Mouse (Mus musculus): ENCODE data around the gene Nlrp9a. TPM values are rescaled to one million over a fixed set of nuclear protein-coding genes. Genes with fewer than 3 reads are reported as not detected.

Gene Nlrp9a
- not detected for polyA plus RNA-seq (2012; fragmentation: generic; extraction: Trizol)

DNA sequence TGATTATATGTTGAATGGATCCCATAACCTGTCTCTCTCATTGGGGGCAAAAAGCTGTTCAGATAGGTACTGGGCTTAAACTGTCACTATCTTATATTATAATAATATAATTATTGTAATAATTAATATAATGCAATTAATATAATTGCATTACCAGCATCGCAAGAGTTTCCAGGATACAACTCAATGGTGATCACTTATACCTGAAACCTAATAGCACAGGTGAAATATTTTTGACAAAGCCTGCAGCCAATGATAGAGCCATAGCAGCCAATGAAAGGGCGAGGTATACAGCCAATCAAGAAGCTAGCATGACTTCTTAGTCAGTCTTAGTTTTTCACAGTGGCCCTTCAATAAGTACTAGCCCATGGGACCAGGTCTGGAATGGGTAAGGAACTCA, at the start of gene Nlrp9a:
Nlrp9a (plus strand) TSS at position 301 of the 400 bp plus-strand sequence.

GRCm38 (mm10) chr7:26618364-26618763, 83.5 kb downstream of the Nlrp9a start, which contains the start of gene Vmn1r185:
Vmn1r185 (minus strand) TSS chr7:26618464.

Other genes with a start within 250 kb of the Nlrp9a start
- gene Cyp2a4, start 227.9 kb upstream of the Nlrp9a start, polyA plus RNA-seq (2012; fragmentation: generic; extraction: Trizol): not detected
- not detected for gene Nlrp9c, start 131.3 kb upstream of the Nlrp9a start, polyA plus RNA-seq (2012; fragmentation: generic; extraction: Trizol)
- not detected for gene Nlrp4a, start 99.9 kb upstream of the Nlrp9a start, polyA plus RNA-seq (2012; fragmentation: generic; extraction: Trizol)
- gene Vmn1r185, start 83.4 kb downstream of the Nlrp9a start, polyA plus RNA-seq (2012; fragmentation: generic; extraction: Trizol): not detected
- gene Cyp2b23, start 151.4 kb downstream of the Nlrp9a start, polyA plus RNA-seq (2012; fragmentation: generic; extraction: Trizol): not detected
- not detected for gene Cyp2b19, start 222.1 kb downstream of the Nlrp9a start, polyA plus RNA-seq (2012; fragmentation: generic; extraction: Trizol)

All from C3H10T1/2 (cell line).